ENCODE assay signal across 10 mouse cellular contexts in genomic region chr7:128004150-128004486, GRCm38 (mm10). TPM values are rescaled to one million over a fixed set of nuclear protein-coding genes. Genes with fewer than 3 reads are reported as not detected.
DNase-seq lines count a peak whose midpoint lies in the region; ATAC-seq and TF ChIP-seq lines count a peak whose summit lies in the region.
"Had no signal": no experiment of that assay in that cellular context is flagged by ENCODE, and none has a peak within 500 bp of the region (broad histone marks: within the 10 kb centered on the region; RNA-seq: fewer than 3 reads in every experiment).

No protein-coding gene starts in this region.

- H3K4me2 ChIP-seq in hindbrain, embryonic 12.5 days (replicated peaks): peak overlapping the region; percentile 41; the same call in 1 of the 2 replicates
- H3K4me2 ChIP-seq in limb, embryonic 11.5 days (ENCODE audit: low read depth, severe bottlenecking): peak overlapping the region; percentile 42; the same call in 1 of the 2 replicates

- peaks cover 15% of the 10 kb centered on the region for H3K27me3 ChIP-seq in hindbrain, embryonic 12.5 days
- H3K27me3 ChIP-seq in hindbrain, embryonic 10.5 days (ENCODE audit: insufficient read depth, poor library complexity, severe bottlenecking): peaks cover 39% of the 10 kb centered on the region
- no peaks in the 10 kb centered on the region for H3K27me3 ChIP-seq in ES-Bruce4 (ENCODE audit: control insufficient read depth, insufficient read depth, low read length, poor library complexity, severe bottlenecking)
- no peaks in the 10 kb centered on the region for H3K27me3 ChIP-seq in limb, embryonic 11.5 days (ENCODE audit: control insufficient read depth, insufficient read depth, low read length)

- TF ChIP-seq CTCF in ES-Bruce4 (IDR thresholded peaks at IDR 0.05; ENCODE audit: low read depth, low read length): no peak

- H3K36me3 ChIP-seq in hindbrain, embryonic 12.5 days: no peaks in the 10 kb centered on the region
- H3K36me3 ChIP-seq in hindbrain, embryonic 10.5 days: no peaks in the 10 kb centered on the region
- H3K36me3 ChIP-seq in ES-Bruce4 (ENCODE audit: control insufficient read depth, insufficient read depth, low read length, poor library complexity, severe bottlenecking): no peaks in the 10 kb centered on the region
- no peaks in the 10 kb centered on the region for H3K36me3 ChIP-seq in limb, embryonic 11.5 days (ENCODE audit: control insufficient read depth, insufficient read depth, low read length)

- no peak overlapping the region for H3K9ac ChIP-seq in hindbrain, embryonic 12.5 days
- no peak overlapping the region for H3K9ac ChIP-seq in ES-Bruce4 (ENCODE audit: low read depth, poor library complexity, severe bottlenecking)
- H3K9ac ChIP-seq in limb, embryonic 11.5 days (ENCODE audit: low read length): no peak overlapping the region

- H3K4me3 ChIP-seq in hindbrain, embryonic 12.5 days: no peak overlapping the region
- no peak overlapping the region; the same call in 1 of the 2 replicates for H3K4me3 ChIP-seq in hindbrain, embryonic 10.5 days
- H3K4me3 ChIP-seq in ES-Bruce4 (ENCODE audit: low read depth, low read length): peak overlapping the region; percentile 48
- H3K4me3 ChIP-seq in limb, embryonic 11.5 days (ENCODE audit: low read depth, low read length): no peak overlapping the region

- no peaks in the 10 kb centered on the region for H3K9me3 ChIP-seq in hindbrain, embryonic 12.5 days (replicated peaks)
- no peaks in the 10 kb centered on the region for H3K9me3 ChIP-seq in hindbrain, embryonic 10.5 days
- no peaks in the 10 kb centered on the region for H3K9me3 ChIP-seq in ES-Bruce4 (replicated peaks; ENCODE audit: control insufficient read depth, insufficient read depth, low read length, poor library complexity, severe bottlenecking)
- no peaks in the 10 kb centered on the region for H3K9me3 ChIP-seq in limb, embryonic 11.5 days (ENCODE audit: control insufficient read depth, low read length)

- no peak for TF ChIP-seq POLR2A in ES-Bruce4 (IDR thresholded peaks at IDR 0.05; ENCODE audit: insufficient read depth, low read length)

- WGBS in hindbrain, embryonic 12.5 days: 72% methylated on average over 5 of the region's 5 CpGs
- WGBS in hindbrain, embryonic 10.5 days: 69% methylated on average over 5 of the region's 5 CpGs
- 65% methylated on average over 5 of the region's 5 CpGs for WGBS in limb, embryonic 11.5 days

- no peak for DNase-seq in hindbrain, embryonic 10.5 days (ENCODE audit: low spot score)
- no peak for DNase-seq in limb, embryonic 11.5 days (ENCODE audit: low spot score)
- no peak for DNase-seq in gastrocnemius, adult 18-20 months (ENCODE audit: low spot score)
- no peak for DNase-seq in B cell, adult 2 months
- DNase-seq: lung, adult 2 months had no signal

- peaks cover 8% of the 10 kb centered on the region for H3K4me1 ChIP-seq in hindbrain, embryonic 12.5 days
- peaks cover 17% of the 10 kb centered on the region for H3K4me1 ChIP-seq in hindbrain, embryonic 10.5 days (replicated peaks)
- no peaks in the 10 kb centered on the region for H3K4me1 ChIP-seq in ES-Bruce4 (ENCODE audit: control insufficient read depth, insufficient read depth, low read length)
- H3K4me1 ChIP-seq in limb, embryonic 11.5 days (ENCODE audit: control insufficient read depth, insufficient read depth, low read length): peaks cover 13% of the 10 kb centered on the region; the same call in 1 of the 2 replicates

- no peak for ATAC-seq in hindbrain, embryonic 12.5 days (ENCODE audit: low FRiP score)
- peak; percentile 51 for ATAC-seq in common myeloid progenitor, adult 5-6 weeks (replicated peaks; ENCODE audit: low read depth, poor library complexity, severe bottlenecking)
- ATAC-seq in limb, embryonic 11.5 days (ENCODE audit: insufficient number of reproducible peaks, low FRiP score, low TSS enrichment, low read depth): peak; percentile 53; the same call in 1 of the 2 replicates

- TF ChIP-seq EP300 in ES-Bruce4 (IDR thresholded peaks at IDR 0.05; ENCODE audit: insufficient read depth, low read depth, low read length): no peak

- H3K27ac ChIP-seq in hindbrain, embryonic 12.5 days: no peak overlapping the region
- no peak overlapping the region for H3K27ac ChIP-seq in hindbrain, embryonic 10.5 days
- H3K27ac ChIP-seq in ES-Bruce4 (ENCODE audit: insufficient read depth, low read length): no peak overlapping the region
- no peak overlapping the region for H3K27ac ChIP-seq in limb, embryonic 11.5 days (replicated peaks; ENCODE audit: low read depth, low read length)

RNA-seq across cellular contexts. Expression of gene Trim72, which starts 0.4 kb away (rescaled TPM):
- 0.15 and 0.59 TPM in 2 replicates for polyA plus RNA-seq in hindbrain, embryonic 12.5 days (2016; fragmentation: Nextera tagmentation; extraction: Ambion mirVana)
- polyA plus RNA-seq in hindbrain, embryonic 10.5 days (2016; fragmentation: Nextera tagmentation; extraction: Ambion mirVana): not detected in 2 replicates
- polyA plus RNA-seq in ES-Bruce4 (2011; ENCODE audit: insufficient read depth, insufficient read length, low read depth, missing spikeins): 0.56 TPM in 1 of 2 replicates, not detected in the other
- not detected in 2 replicates for total RNA-seq in common myeloid progenitor, adult 5-6 weeks (2017)
- polyA plus RNA-seq in limb, embryonic 11.5 days (2014; fragmentation: Nextera tagmentation; extraction: Ambion mirVana): 0.10 and 0.20 TPM in 2 replicates
- 100 to 1,000 TPM; 195 to 222 TPM for total RNA-seq in gastrocnemius, adult 18-20 months (2021)
- total RNA-seq: hematopoietic stem cell, adult 5-6 weeks had no signal
- polyA plus RNA-seq: neural tube, embryonic 11.5 days had no signal

RNA-seq across cellular contexts. Expression of gene Pycard, which starts 10.5 kb away (rescaled TPM):
- 6.4 and 9.4 TPM in 2 replicates for polyA plus RNA-seq in hindbrain, embryonic 12.5 days (2016; fragmentation: Nextera tagmentation; extraction: Ambion mirVana)
- polyA plus RNA-seq in hindbrain, embryonic 10.5 days (2016; fragmentation: Nextera tagmentation; extraction: Ambion mirVana): 9.5 and 12.4 TPM in 2 replicates
- 25.0 and 29.8 TPM in 2 replicates for polyA plus RNA-seq in ES-Bruce4 (2011; ENCODE audit: insufficient read depth, insufficient read length, low read depth, missing spikeins)
- total RNA-seq in common myeloid progenitor, adult 5-6 weeks (2017): 19.8 and 27.3 TPM in 2 replicates
- 6.7 and 6.9 TPM in 2 replicates for polyA plus RNA-seq in limb, embryonic 11.5 days (2014; fragmentation: Nextera tagmentation; extraction: Ambion mirVana)
- under 1 TPM; 0.16 to 0.55 TPM for total RNA-seq in gastrocnemius, adult 18-20 months (2021)

RNA-seq across cellular contexts. Expression of gene Fus, which starts 36.9 kb away (rescaled TPM):
- 502 and 538 TPM in 2 replicates for polyA plus RNA-seq in hindbrain, embryonic 12.5 days (2016; fragmentation: Nextera tagmentation; extraction: Ambion mirVana)
- 328 and 333 TPM in 2 replicates for polyA plus RNA-seq in hindbrain, embryonic 10.5 days (2016; fragmentation: Nextera tagmentation; extraction: Ambion mirVana)
- 1,572 and 1,655 TPM in 2 replicates for polyA plus RNA-seq in ES-Bruce4 (2011; ENCODE audit: insufficient read depth, insufficient read length, low read depth, missing spikeins)
- 79.4 and 108 TPM in 2 replicates for total RNA-seq in common myeloid progenitor, adult 5-6 weeks (2017)
- 62.7 and 63.1 TPM in 2 replicates for polyA plus RNA-seq in limb, embryonic 11.5 days (2014; fragmentation: Nextera tagmentation; extraction: Ambion mirVana)
- 10 to 100 TPM; 83.3 to 92.1 TPM for total RNA-seq in gastrocnemius, adult 18-20 months (2021)

RNA-seq across cellular contexts. Expression of gene Prss36, which starts 57.6 kb away (rescaled TPM):
- 10.4 and 12.0 TPM in 2 replicates for polyA plus RNA-seq in hindbrain, embryonic 12.5 days (2016; fragmentation: Nextera tagmentation; extraction: Ambion mirVana)
- 10.4 and 11.6 TPM in 2 replicates for polyA plus RNA-seq in hindbrain, embryonic 10.5 days (2016; fragmentation: Nextera tagmentation; extraction: Ambion mirVana)
- 21.2 and 22.4 TPM in 2 replicates for polyA plus RNA-seq in ES-Bruce4 (2011; ENCODE audit: insufficient read depth, insufficient read length, low read depth, missing spikeins)
- total RNA-seq in common myeloid progenitor, adult 5-6 weeks (2017): 2.4 and 4.3 TPM in 2 replicates
- 11.5 and 13.3 TPM in 2 replicates for polyA plus RNA-seq in limb, embryonic 11.5 days (2014; fragmentation: Nextera tagmentation; extraction: Ambion mirVana)
- 1 to 10 TPM; 6.1 to 7.1 TPM for total RNA-seq in gastrocnemius, adult 18-20 months (2021)

RNA-seq across cellular contexts. Expression of gene Itgam, which starts 58.3 kb away (rescaled TPM):
- 0.83 and 0.97 TPM in 2 replicates for polyA plus RNA-seq in hindbrain, embryonic 12.5 days (2016; fragmentation: Nextera tagmentation; extraction: Ambion mirVana)
- 0.58 and 0.73 TPM in 2 replicates for polyA plus RNA-seq in hindbrain, embryonic 10.5 days (2016; fragmentation: Nextera tagmentation; extraction: Ambion mirVana)
- polyA plus RNA-seq in ES-Bruce4 (2011; ENCODE audit: insufficient read depth, insufficient read length, low read depth, missing spikeins): not detected in 2 replicates
- total RNA-seq in common myeloid progenitor, adult 5-6 weeks (2017): 10.8 and 12.8 TPM in 2 replicates
- 0.18 and 0.28 TPM in 2 replicates for polyA plus RNA-seq in limb, embryonic 11.5 days (2014; fragmentation: Nextera tagmentation; extraction: Ambion mirVana)
- 1 to 10 TPM; 1.2 to 1.8 TPM for total RNA-seq in gastrocnemius, adult 18-20 months (2021)
